Mouse (Mus musculus) G1E (cell line): ENCODE results near the gene Ano2.

Source experiments
- CTCF ChIP-seq: IDR thresholded peaks from 2 replicates; pipeline ENCODE4 v1.5.1; 2012; ENCODE audit warnings: low read depth, low read length, inconsistent platforms, mixed read lengths
- GATA1 ChIP-seq: IDR thresholded peaks from 2 replicates; pipeline ENCODE4 v1.6.1; 2012; ENCODE audit warnings: borderline replicate concordance, low read length, inconsistent platforms, mixed read lengths

DNA sequence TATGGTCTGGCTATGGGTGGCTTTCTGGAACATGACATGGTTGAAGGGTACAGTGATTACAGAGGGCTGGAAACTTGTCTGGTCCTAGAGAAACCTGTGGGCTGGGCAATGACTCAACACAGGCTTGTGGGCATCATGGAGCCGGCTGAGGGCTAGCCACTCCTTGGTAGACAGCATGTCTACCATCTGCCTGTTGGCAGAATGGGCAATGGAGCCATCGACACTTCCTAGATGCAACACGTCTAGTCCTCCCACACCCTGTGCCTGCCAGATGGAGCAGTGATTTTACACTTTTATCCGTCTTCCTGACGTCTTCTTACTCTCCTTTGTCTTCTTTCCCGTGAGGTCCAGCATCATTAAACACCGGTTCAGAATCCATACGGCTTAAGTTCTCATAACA, 49.1 kb upstream of the Ano2 start:
- TF ChIP-seq CTCF (no peak), GATA1 (no peak)
